Mouse (Mus musculus) kidney, embryonic 15.5 days (tissue): ENCODE data around the gene Lpp. TPM values are rescaled to one million over a fixed set of nuclear protein-coding genes. Genes with fewer than 3 reads are reported as not detected.

Experiments used
- ATAC-seq: fragments of 200-750 bp; cut with Nextera tagmentation; replicated peaks from 2 replicates; pipeline ENCODE4 v1.8.0; 2017; ENCODE audit warnings: moderate TSS enrichment; ENCODE audit not compliant: low FRiP score
- H3K27ac ChIP-seq: fragments of 300-500 bp; sonication (generic); 2 replicates; pipeline ENCODE4 v1.5.1; 2015; ENCODE audit warnings: mild to moderate bottlenecking, inconsistent platforms
- H3K27me3 ChIP-seq: fragments of 300-500 bp; sonication (generic); 2 replicates; pipeline ENCODE4 v1.6.1; 2015; ENCODE audit warnings: inconsistent platforms
- H3K36me3 ChIP-seq: fragments of 300-500 bp; sonication (generic); 2 replicates; pipeline ENCODE4 v1.6.1; 2015; ENCODE audit warnings: inconsistent platforms
- H3K4me1 ChIP-seq: fragments of 300-500 bp; sonication (generic); 2 replicates; pipeline ENCODE4 v1.6.1; 2015; ENCODE audit warnings: inconsistent platforms
- H3K4me2 ChIP-seq: fragments of 300-500 bp; sonication (generic); 2 replicates; pipeline ENCODE4 v1.6.1; 2015; ENCODE audit warnings: moderate library complexity, mild to moderate bottlenecking, inconsistent platforms
- H3K4me3 ChIP-seq: fragments of 300-500 bp; sonication (generic); replicated peaks from 2 replicates; pipeline ENCODE4 v1.5.1; 2015; ENCODE audit warnings: mild to moderate bottlenecking, inconsistent platforms
- H3K9ac ChIP-seq: fragments of 300-500 bp; sonication (generic); 2 replicates; pipeline ENCODE4 v1.6.1; 2015; ENCODE audit warnings: mild to moderate bottlenecking, inconsistent platforms
- H3K9me3 ChIP-seq: fragments of 300-500 bp; sonication (generic); replicated peaks from 2 replicates; pipeline ENCODE4 v1.6.1; 2016; ENCODE audit warnings: inconsistent platforms
- WGBS: fragments of 180-500 bp; shearing (Covaris S2); methylation state at CpG from one replicate; pipeline ENCODE4 v1.1.7; 2015; ENCODE audit warnings: mixed read lengths; 5-methylcytosine and 5-hydroxymethylcytosine counted together
- polyA plus RNA-seq: library from polyadenylated mRNA; unstranded; fragments of >200 nt; fragmentation: Nextera tagmentation; extraction: Ambion mirVana; gene quantifications from 2 replicates; pipeline ENCODE4 v1.2.1, GENCODE M21; 2015

Gene Lpp
- polyA plus RNA-seq, 1 experiment from 2014 or later: 58.6 TPM

DNA sequence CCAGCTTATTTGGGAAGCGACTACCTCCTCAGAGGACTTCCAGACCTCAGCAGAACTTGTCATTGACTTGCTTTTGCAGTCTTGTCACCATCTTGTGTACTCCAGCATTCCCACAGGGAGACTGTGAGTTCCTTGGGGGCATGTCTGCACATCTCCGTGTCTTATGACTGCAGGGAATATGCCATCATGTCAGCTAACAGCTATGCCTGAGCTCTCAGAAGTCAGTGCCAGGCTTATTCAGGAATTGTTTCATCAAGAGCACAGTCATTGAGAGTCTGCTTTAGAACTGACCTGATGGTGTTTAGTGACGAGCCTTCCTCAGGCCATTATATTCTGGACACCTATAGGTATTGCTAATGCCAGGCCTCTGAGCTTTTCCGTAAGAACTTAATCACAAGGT lies 60.2 kb downstream of the Lpp start:
- H3K4me3 ChIP-seq: no peak overlapping the region
- no peak overlapping the region for H3K4me2 ChIP-seq
- peaks cover 12% of the 10 kb centered on the region for H3K36me3 ChIP-seq
- H3K9ac ChIP-seq: no peak overlapping the region
- ATAC-seq: no peak
- WGBS: 93% methylated on average over 4 of the region's 4 CpGs
- peaks cover 39% of the 10 kb centered on the region for H3K4me1 ChIP-seq
- no peaks in the 10 kb centered on the region for H3K9me3 ChIP-seq
- H3K27ac ChIP-seq: no peak overlapping the region
- H3K27me3 ChIP-seq: no peaks in the 10 kb centered on the region

DNA sequence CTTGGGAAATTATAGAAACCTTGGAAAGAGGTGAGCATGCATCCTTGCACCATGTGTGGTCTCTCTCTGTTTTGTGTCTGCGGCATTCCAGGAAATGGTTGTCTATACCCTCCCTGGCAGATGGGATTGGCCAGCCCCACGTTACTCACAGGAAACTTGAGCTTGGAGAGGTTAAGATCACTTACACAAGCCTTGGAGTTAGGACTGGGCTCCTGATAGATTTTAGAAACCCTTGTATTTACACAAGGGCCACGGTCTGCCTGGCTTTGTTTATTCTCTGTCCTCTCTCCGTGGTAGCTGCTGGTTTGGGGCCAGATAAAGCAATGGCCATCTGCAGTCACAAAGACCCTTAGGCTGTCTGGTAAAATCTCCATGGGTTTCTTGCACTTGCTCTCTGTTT lies 61.2 kb downstream of the Lpp start:
- H3K4me2 ChIP-seq: no peak overlapping the region
- no peaks in the 10 kb centered on the region for H3K27me3 ChIP-seq
- H3K36me3 ChIP-seq: peaks cover 21% of the 10 kb centered on the region
- no peaks in the 10 kb centered on the region for H3K9me3 ChIP-seq
- H3K4me3 ChIP-seq: no peak overlapping the region
- peak; percentile 69 for ATAC-seq
- peak overlapping the region; percentile 74 for H3K27ac ChIP-seq
- 7% methylated on average over 4 of the region's 4 CpGs for WGBS
- no peak overlapping the region for H3K9ac ChIP-seq
- H3K4me1 ChIP-seq: peaks cover 39% of the 10 kb centered on the region

DNA sequence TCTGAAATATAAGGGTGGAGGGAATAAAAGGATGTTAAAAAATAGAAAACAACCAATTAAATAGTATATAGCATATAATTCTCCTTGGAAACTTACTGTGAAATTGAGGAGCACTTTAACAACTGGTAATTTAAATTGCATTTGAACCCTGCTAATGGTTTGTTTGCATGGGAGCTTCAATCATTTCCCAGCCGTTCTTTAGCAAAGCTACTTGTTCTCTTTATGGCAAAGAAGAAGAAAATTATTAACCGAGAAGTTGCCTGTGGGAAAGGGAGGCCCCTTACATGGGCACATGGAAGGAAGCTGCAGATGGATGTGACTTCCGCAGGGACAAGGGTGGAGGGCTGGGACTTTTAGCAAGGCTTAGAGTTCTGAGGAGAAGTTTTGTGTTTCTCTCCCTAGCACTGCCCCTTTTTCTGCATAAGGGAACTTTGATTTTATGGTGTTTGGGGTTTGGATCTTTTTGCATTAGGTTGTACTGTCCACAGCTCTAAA lies 62.1 kb downstream of the Lpp start:
- Histone ChIP-seq H3K4me3 (no peak overlapping the region), H3K4me1 (peaks cover 38% of the 10 kb centered on the region), H3K27me3 (no peaks in the 10 kb centered on the region), H3K4me2 (no peak overlapping the region), H3K9me3 (no peaks in the 10 kb centered on the region), H3K9ac (no peak overlapping the region), H3K36me3 (peaks cover 21% of the 10 kb centered on the region), H3K27ac (peak overlapping the region; percentile 29; the same call in 1 of the 2 replicates)
- WGBS: 25% methylated on average over 3 of the region's 3 CpGs
- 0 out of 2 replicates have a peak, but pooled peaks have one; percentile 49 for ATAC-seq

DNA sequence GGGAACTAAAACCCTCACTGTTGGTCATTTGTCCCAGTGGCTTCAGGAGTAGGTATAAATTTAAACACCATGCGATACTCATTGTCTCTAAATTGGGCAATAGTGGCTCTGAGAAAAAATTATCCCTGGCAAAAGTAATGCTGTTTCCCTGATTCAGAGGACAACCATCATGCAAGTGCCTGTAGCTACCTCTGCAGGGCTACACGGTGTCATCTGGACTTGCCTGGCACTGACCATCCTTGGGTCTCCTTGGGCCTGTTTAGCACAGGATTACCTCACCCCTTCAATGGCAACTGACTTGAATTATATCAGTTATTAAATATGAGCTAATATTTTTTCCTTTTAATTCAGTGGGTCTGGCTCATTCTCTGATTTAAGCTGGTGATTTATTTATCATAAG lies 70.5 kb downstream of the Lpp start:
- H3K9me3 ChIP-seq: no peaks in the 10 kb centered on the region
- H3K36me3 ChIP-seq: peaks cover 8% of the 10 kb centered on the region
- no peak overlapping the region for H3K4me2 ChIP-seq
- peaks cover 30% of the 10 kb centered on the region for H3K4me1 ChIP-seq
- H3K27me3 ChIP-seq: no peaks in the 10 kb centered on the region
- no peak overlapping the region for H3K4me3 ChIP-seq
- no peak for ATAC-seq
- H3K27ac ChIP-seq: no peak overlapping the region
- 96% methylated on average over 2 of the region's 2 CpGs for WGBS
- no peak overlapping the region for H3K9ac ChIP-seq

DNA sequence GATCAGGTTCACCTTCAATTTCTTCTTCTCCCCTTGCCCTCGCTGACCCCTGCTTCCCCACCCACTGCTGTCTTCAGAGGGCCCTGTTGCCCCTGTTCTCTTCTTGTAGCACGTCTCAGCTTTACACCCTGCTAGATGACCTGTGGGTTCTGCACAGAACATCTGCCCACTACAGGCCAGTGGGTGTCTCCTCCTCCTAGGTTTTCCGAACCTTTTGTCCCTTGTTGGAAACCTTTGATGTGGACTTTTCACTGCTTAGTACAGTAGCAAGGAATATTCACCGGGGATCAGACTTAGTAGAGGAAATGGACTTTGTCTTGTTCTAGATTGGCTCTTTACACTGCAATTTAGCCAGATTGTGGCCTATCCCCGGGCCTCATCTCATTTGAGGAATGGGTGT lies 71.1 kb downstream of the Lpp start:
- H3K9ac ChIP-seq: no peak overlapping the region
- no peaks in the 10 kb centered on the region for H3K9me3 ChIP-seq
- H3K27me3 ChIP-seq: no peaks in the 10 kb centered on the region
- H3K4me2 ChIP-seq: no peak overlapping the region
- WGBS: 61% methylated on average over 5 of the region's 5 CpGs
- no peak for ATAC-seq
- peaks cover 2% of the 10 kb centered on the region; the same call in 1 of the 2 replicates for H3K36me3 ChIP-seq
- H3K27ac ChIP-seq: no peak overlapping the region
- peaks cover 31% of the 10 kb centered on the region for H3K4me1 ChIP-seq
- no peak overlapping the region for H3K4me3 ChIP-seq

DNA sequence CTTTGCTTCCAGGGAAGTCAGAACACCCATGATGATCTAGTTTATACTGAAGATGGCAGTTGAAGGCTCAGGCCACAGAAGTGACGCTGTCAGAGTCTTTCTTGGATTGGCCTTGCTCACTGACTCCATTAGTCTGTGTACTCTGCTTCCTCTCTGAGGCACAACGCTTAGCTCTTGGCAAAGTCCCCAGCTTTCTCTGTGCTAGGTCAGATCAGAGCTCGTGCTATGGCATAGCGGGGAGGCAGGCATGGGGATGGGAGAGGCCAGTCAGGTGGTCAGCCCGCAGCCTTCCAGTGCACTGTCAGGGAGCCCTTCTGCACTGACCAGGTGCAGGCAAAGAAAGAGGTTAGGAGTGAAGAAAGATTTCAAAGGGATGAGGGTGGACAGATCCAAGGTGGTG lies 72.3 kb downstream of the Lpp start:
- Histone ChIP-seq H3K4me3 (no peak overlapping the region), H3K9ac (no peak overlapping the region), H3K4me1 (peaks cover 24% of the 10 kb centered on the region), H3K27ac (no peak overlapping the region), H3K36me3 (peaks cover 2% of the 10 kb centered on the region; the same call in 1 of the 2 replicates), H3K4me2 (no peak overlapping the region), H3K9me3 (no peaks in the 10 kb centered on the region), H3K27me3 (no peaks in the 10 kb centered on the region)
- 82% methylated on average over 5 of the region's 5 CpGs for WGBS
- no peak for ATAC-seq

DNA sequence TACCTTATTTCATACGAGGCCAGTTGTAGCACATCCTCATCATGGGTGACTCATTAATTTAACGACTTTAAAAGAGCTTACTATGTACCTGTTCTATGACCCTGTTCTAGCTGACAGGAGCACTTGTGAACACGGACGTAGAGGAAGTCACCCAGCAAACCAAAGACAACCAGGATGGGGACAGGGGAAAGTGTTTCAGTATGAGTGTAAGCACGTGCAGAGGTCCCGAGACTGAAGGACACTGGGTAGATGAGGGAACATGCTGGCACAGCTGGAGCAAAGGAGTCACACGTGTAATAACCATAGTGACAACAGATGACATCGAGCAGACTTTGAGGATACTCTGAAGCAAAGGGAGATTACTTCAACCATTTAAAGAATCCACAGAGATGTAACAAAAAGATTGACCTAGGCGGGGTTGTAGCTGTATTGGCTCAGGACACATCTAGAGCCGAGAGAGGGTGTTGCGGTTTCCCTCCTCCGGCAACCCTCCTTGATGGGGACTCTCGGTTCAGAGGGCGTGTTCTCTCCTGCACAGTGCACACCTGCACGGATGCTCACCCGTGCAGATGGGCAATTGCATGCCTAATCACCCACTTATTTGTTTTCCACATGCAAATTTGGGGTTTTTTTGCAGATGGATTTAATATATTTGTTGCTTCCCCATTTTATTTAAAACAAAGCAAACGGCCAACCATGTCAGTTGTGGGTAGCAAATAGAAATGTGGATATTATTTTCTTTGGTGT lies 74.4 kb downstream of the Lpp start:
- Histone ChIP-seq H3K27me3 (no peaks in the 10 kb centered on the region), H3K4me3 (no peak overlapping the region), H3K4me1 (peaks cover 9% of the 10 kb centered on the region; the same call in 1 of the 2 replicates), H3K9me3 (no peaks in the 10 kb centered on the region), H3K36me3 (peaks cover 5% of the 10 kb centered on the region; the same call in 1 of the 2 replicates), H3K27ac (no peak overlapping the region), H3K9ac (no peak overlapping the region), H3K4me2 (no peak overlapping the region)
- no peak for ATAC-seq
- WGBS: 81% methylated on average over 17 of the region's 17 CpGs

DNA sequence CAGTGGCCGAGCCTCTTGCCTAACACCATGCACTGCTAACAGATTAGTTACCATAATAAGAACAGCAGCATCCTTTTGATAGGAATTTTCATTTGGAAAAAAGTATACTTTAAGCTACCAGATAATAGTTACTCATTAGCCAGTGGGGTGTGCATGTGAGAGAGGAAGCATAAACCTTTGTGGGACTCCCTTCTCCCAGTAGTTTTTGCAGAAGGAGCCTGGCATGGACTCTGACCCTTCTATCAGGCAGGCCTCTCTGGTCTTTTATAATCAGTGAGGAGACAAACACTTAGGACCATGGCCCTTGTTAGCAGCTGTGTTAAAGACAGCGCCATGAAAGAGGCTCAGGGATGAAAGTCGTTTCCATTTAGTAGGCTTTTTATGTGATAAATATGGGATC lies 76.0 kb downstream of the Lpp start:
- WGBS: 53% methylated on average over 3 of the region's 3 CpGs
- H3K9me3 ChIP-seq: no peaks in the 10 kb centered on the region
- H3K4me1 ChIP-seq: peaks cover 20% of the 10 kb centered on the region
- H3K36me3 ChIP-seq: peaks cover 5% of the 10 kb centered on the region; the same call in 1 of the 2 replicates
- H3K27me3 ChIP-seq: no peaks in the 10 kb centered on the region
- ATAC-seq: no peak
- H3K4me2 ChIP-seq: no peak overlapping the region
- H3K4me3 ChIP-seq: no peak overlapping the region
- no peak overlapping the region for H3K9ac ChIP-seq
- H3K27ac ChIP-seq: 0 out of 2 replicates have a peak overlapping the region, but pooled peaks have one; percentile 4

DNA sequence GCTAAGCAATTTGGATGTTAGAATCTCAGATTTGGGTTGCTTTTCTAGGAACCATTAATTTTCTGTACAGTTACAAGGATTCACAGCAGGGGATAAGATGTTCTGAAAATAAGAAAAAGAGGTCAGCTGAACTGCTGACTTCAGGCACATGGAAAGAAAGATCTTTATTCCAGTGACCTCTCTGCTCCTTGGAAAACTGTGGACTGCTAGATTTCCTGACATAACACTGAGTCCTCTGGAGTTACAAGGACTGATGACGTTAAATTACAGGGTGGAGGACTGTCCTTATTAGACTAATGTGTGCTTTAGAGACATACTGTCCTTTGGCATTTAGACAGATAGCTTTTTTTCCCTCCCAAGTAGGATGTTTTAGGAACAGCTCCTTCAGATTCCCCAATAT lies 77.3 kb downstream of the Lpp start:
- H3K4me3 ChIP-seq: no peak overlapping the region
- peaks cover 5% of the 10 kb centered on the region; the same call in 1 of the 2 replicates for H3K36me3 ChIP-seq
- H3K27me3 ChIP-seq: no peaks in the 10 kb centered on the region
- no peak overlapping the region for H3K4me2 ChIP-seq
- peaks cover 28% of the 10 kb centered on the region for H3K4me1 ChIP-seq
- ATAC-seq: no peak
- 67% methylated on average over 1 of the region's 1 CpGs for WGBS
- H3K9ac ChIP-seq: no peak overlapping the region
- no peaks in the 10 kb centered on the region for H3K9me3 ChIP-seq
- H3K27ac ChIP-seq: no peak overlapping the region

DNA sequence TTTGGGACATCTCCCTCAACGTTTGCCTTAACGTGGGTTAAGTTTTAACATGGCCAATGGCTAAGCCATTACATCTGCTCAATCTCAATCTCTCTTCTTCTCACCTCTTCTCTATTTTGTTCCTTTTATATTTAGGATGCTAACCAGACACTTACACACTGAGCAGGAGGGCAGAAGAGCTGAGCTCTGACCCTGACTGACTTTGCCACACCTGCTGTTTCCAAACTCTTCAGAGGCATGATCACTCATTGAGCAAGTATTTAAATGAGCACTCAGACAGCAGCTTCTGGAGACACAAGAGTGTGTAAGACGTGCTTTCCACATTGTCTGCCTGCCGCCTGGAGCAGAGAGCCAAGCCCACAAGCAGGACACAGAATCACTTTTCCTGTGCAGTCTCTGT lies 77.7 kb downstream of the Lpp start:
- WGBS: 75% methylated on average over 4 of the region's 4 CpGs
- ATAC-seq: no peak
- no peak overlapping the region for H3K4me3 ChIP-seq

DNA sequence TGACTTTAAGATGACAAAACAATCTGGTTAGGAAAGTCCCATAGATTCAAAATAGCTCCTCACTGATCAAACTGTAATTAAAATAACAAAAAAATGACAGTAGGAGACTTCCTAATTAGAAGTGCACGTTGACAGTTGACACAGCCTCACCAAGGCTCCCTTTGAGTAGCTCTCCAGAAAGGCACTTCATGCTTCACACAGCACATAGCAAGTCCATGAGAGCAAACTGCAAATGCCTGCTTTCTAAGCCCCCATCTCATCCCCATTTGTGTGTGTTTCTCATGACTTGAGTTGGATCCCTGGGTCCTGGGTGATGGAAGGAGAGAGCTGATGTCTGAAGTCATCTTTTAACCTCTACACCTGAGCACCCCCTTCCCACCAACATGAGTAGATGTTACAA lies 78.5 kb downstream of the Lpp start:
- ATAC-seq: no peak
- no peak overlapping the region for H3K27ac ChIP-seq
- H3K4me1 ChIP-seq: peaks cover 40% of the 10 kb centered on the region
- H3K36me3 ChIP-seq: peaks cover 3% of the 10 kb centered on the region; the same call in 1 of the 2 replicates
- 86% methylated on average over 1 of the region's 1 CpGs for WGBS
- no peak overlapping the region for H3K9ac ChIP-seq
- no peak overlapping the region for H3K4me3 ChIP-seq
- no peak overlapping the region for H3K4me2 ChIP-seq
- no peaks in the 10 kb centered on the region for H3K27me3 ChIP-seq
- no peaks in the 10 kb centered on the region for H3K9me3 ChIP-seq

More for the DNA sequence above, 77.7 kb downstream of the Lpp start:
- Histone ChIP-seq H3K4me2 (no peak overlapping the region), H3K27ac (no peak overlapping the region), H3K4me1 (peaks cover 32% of the 10 kb centered on the region), H3K9ac (no peak overlapping the region), H3K36me3 (peaks cover 5% of the 10 kb centered on the region; the same call in 1 of the 2 replicates), H3K9me3 (no peaks in the 10 kb centered on the region), H3K27me3 (no peaks in the 10 kb centered on the region)

DNA sequence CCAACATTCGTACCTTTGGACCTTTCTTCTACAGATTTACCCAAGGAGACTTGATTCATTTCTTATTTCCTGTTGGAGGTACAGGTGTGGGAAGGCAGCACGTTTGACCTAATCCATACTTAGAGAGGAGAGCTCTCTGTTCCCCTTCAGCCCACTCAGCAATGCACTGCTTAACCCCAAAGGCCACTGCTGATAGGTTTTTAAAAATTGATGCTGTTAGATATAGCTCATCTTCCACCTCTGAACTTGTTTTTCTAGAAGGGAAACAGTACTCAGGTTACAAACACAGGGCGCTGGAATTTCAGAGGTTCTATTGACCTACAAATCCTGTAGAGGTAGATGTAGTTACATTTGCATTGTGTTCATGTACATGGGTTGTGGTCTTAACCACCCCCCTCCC lies 80.7 kb downstream of the Lpp start:
- H3K36me3 ChIP-seq: peaks cover 3% of the 10 kb centered on the region; the same call in 1 of the 2 replicates
- H3K4me2 ChIP-seq: no peak overlapping the region
- no peak overlapping the region for H3K9ac ChIP-seq
- H3K4me3 ChIP-seq: no peak overlapping the region
- ATAC-seq: no peak
- 71% methylated on average over 3 of the region's 3 CpGs for WGBS
- peaks cover 55% of the 10 kb centered on the region for H3K4me1 ChIP-seq
- H3K27me3 ChIP-seq: no peaks in the 10 kb centered on the region
- H3K9me3 ChIP-seq: no peaks in the 10 kb centered on the region
- H3K27ac ChIP-seq: no peak overlapping the region
